Mouse (Mus musculus): Measurements from ENCODE around the gene Kcnc1. TPM values are rescaled to one million over a fixed set of nuclear protein-coding genes. Genes with fewer than 3 reads are reported as not detected.

Kcnc1 gene
- polyA plus RNA-seq, 1 experiment from 2014 or later, result 0.06 TPM

GRCm38 (mm10) chr7:46398612-46399011 is 2.3 kb downstream of the Kcnc1 start:
- WGBS (ENCODE audit: insufficient replicate concordance), result 19% methylated on average over 4 of the region's 4 CpGs
- H3K4me3 ChIP-seq (ENCODE audit: low read depth, low read length), result no peak overlapping the region
- H3K27ac ChIP-seq (ENCODE audit: low read length), result no peak overlapping the region
- no peak for ATAC-seq (ENCODE audit: low read depth)
- H3K4me1 ChIP-seq (ENCODE audit: control insufficient read depth, low read depth, low read length), result no peaks in the 10 kb centered on the region; the same call in 1 of the 2 replicates
- peaks cover 54% of the 10 kb centered on the region for H3K27me3 ChIP-seq (ENCODE audit: control insufficient read depth, insufficient read depth, low read depth, low read length)
- no peaks in the 10 kb centered on the region for H3K36me3 ChIP-seq (ENCODE audit: control insufficient read depth, insufficient read depth)
- H3K9ac ChIP-seq (ENCODE audit: low read depth, low read length), result no peak overlapping the region
- no peak overlapping the region for H3K4me2 ChIP-seq (ENCODE audit: low read depth, low read length)
- no peaks in the 10 kb centered on the region for H3K9me3 ChIP-seq (replicated peaks; ENCODE audit: control insufficient read depth, low read length)

- WGBS (ENCODE audit: insufficient replicate concordance), result 50% methylated on average over 1 of the region's 1 CpGs
- Histone ChIP-seq H3K27ac (ENCODE audit: low read length) (no peak overlapping the region), H3K27me3 (ENCODE audit: control insufficient read depth, insufficient read depth, low read depth, low read length) (peaks cover 47% of the 10 kb centered on the region), H3K9me3 (replicated peaks; ENCODE audit: control insufficient read depth, low read length) (no peaks in the 10 kb centered on the region), H3K36me3 (ENCODE audit: control insufficient read depth, insufficient read depth) (no peaks in the 10 kb centered on the region), H3K4me1 (ENCODE audit: control insufficient read depth, low read depth, low read length) (no peaks in the 10 kb centered on the region; the same call in 1 of the 2 replicates), H3K4me2 (ENCODE audit: low read depth, low read length) (no peak overlapping the region), H3K4me3 (ENCODE audit: low read depth, low read length) (no peak overlapping the region), H3K9ac (ENCODE audit: low read depth, low read length) (no peak overlapping the region)
- ATAC-seq (ENCODE audit: low read depth), result no peak
Observed at GRCm38 (mm10) chr7:46399676-46400075, 3.4 kb downstream of the Kcnc1 start.

GRCm38 (mm10) chr7:46400346-46400745 is 4.0 kb downstream of the Kcnc1 start:
- Histone ChIP-seq H3K4me3 (ENCODE audit: low read depth, low read length) (no peak overlapping the region), H3K36me3 (ENCODE audit: control insufficient read depth, insufficient read depth) (no peaks in the 10 kb centered on the region), H3K27me3 (ENCODE audit: control insufficient read depth, insufficient read depth, low read depth, low read length) (peaks cover 40% of the 10 kb centered on the region), H3K27ac (ENCODE audit: low read length) (no peak overlapping the region), H3K9me3 (replicated peaks; ENCODE audit: control insufficient read depth, low read length) (no peaks in the 10 kb centered on the region), H3K4me1 (ENCODE audit: control insufficient read depth, low read depth, low read length) (no peaks in the 10 kb centered on the region; the same call in 1 of the 2 replicates), H3K9ac (ENCODE audit: low read depth, low read length) (no peak overlapping the region), H3K4me2 (ENCODE audit: low read depth, low read length) (no peak overlapping the region)
- WGBS (ENCODE audit: insufficient replicate concordance), result 47% methylated on average over 8 of the region's 8 CpGs
- no peak for ATAC-seq (ENCODE audit: low read depth)

DNA sequence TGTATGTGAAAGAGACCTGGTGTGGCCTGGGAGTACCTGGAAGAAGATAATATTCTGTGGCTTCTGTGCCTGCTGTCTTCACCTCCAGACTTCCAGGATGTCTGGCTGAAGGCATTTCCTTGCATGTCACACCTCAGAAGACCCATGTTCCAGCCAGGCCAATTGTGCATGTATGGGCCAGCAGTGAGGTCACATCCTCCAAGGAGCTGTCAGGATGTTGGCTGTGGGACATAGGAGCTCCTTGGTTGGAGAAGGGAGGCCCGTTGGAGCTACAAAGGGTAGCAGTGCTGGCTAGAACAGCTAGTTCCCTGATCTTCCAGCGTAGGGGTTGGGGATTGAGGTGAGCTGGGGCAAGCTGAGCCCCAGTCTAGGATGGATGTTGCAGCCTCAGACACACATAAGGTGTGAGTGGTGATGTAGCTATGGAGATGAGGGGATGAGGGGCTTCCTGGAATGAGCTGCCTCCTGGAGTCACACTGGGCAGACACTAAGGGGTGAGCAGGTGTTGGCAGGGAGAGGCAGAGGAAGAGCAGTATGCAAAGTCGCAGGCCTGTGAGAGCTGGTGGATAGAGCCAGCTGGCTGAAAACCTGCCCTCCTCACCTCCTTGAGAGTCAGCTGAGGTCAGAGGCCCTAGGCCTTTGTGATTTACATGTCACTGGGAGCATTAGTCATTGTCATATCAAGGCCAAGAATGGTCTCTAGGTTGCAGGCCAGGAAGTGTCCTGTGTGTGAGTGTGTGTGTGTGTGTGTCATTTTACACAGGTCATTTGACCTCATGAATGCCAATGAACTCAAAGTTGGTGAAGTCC is 5.3 kb downstream of the Kcnc1 start:
- Histone ChIP-seq H3K4me3 (ENCODE audit: low read depth, low read length) (no peak overlapping the region), H3K4me1 (ENCODE audit: control insufficient read depth, low read depth, low read length) (no peaks in the 10 kb centered on the region), H3K27ac (ENCODE audit: low read length) (no peak overlapping the region), H3K4me2 (ENCODE audit: low read depth, low read length) (no peak overlapping the region), H3K36me3 (ENCODE audit: control insufficient read depth, insufficient read depth) (no peaks in the 10 kb centered on the region), H3K9ac (ENCODE audit: low read depth, low read length) (no peak overlapping the region), H3K27me3 (ENCODE audit: control insufficient read depth, insufficient read depth, low read depth, low read length) (peaks cover 28% of the 10 kb centered on the region), H3K9me3 (replicated peaks; ENCODE audit: control insufficient read depth, low read length) (no peaks in the 10 kb centered on the region)
- ATAC-seq (ENCODE audit: low read depth), result no peak
- 34% methylated on average over 3 of the region's 3 CpGs for WGBS (ENCODE audit: insufficient replicate concordance)

GRCm38 (mm10) chr7:46403616-46404485 is 7.6 kb downstream of the Kcnc1 start:
- H3K27me3 ChIP-seq (ENCODE audit: control insufficient read depth, insufficient read depth, low read depth, low read length), result peaks cover 5% of the 10 kb centered on the region
- ATAC-seq (ENCODE audit: low read depth), result no peak

DNA sequence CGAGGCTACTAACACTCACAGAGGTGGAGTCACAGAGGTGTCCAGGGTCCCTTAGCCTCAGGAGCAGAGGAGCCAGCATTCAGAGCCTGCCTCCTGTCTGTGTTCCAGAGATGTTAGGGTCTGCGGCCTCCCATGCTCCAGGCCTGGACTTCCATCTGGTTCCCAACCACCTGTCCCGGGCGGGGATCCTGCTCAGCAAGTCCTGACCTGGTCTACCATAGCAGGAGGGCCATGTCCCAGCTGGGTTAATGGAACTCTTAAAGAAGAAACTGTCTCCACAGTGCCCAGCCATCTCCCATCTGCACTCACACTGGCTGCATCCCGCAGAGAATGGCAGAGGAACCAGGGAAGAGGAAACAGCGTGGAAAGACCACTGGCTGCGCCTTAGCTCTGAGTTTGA is 8.5 kb downstream of the Kcnc1 start:
- H3K4me2 ChIP-seq (ENCODE audit: low read depth, low read length), result no peak overlapping the region
- no peak overlapping the region for H3K4me3 ChIP-seq (ENCODE audit: low read depth, low read length)
- no peak overlapping the region for H3K27ac ChIP-seq (ENCODE audit: low read length)
- no peaks in the 10 kb centered on the region for H3K9me3 ChIP-seq (replicated peaks; ENCODE audit: control insufficient read depth, low read length)
- no peaks in the 10 kb centered on the region; the same call in 1 of the 2 replicates for H3K27me3 ChIP-seq (ENCODE audit: control insufficient read depth, insufficient read depth, low read depth, low read length)
- ATAC-seq (ENCODE audit: low read depth), result no peak
- WGBS (ENCODE audit: insufficient replicate concordance), result 69% methylated on average over 7 of the region's 7 CpGs
- no peaks in the 10 kb centered on the region for H3K36me3 ChIP-seq (ENCODE audit: control insufficient read depth, insufficient read depth)
- H3K4me1 ChIP-seq (ENCODE audit: control insufficient read depth, low read depth, low read length), result no peaks in the 10 kb centered on the region
- no peak overlapping the region for H3K9ac ChIP-seq (ENCODE audit: low read depth, low read length)

More at GRCm38 (mm10) chr7:46403616-46404485, 7.6 kb downstream of the Kcnc1 start:
- Histone ChIP-seq H3K4me2 (ENCODE audit: low read depth, low read length) (no peak overlapping the region), H3K4me1 (ENCODE audit: control insufficient read depth, low read depth, low read length) (no peaks in the 10 kb centered on the region), H3K36me3 (ENCODE audit: control insufficient read depth, insufficient read depth) (no peaks in the 10 kb centered on the region), H3K9me3 (replicated peaks; ENCODE audit: control insufficient read depth, low read length) (no peaks in the 10 kb centered on the region), H3K27ac (ENCODE audit: low read length) (no peak overlapping the region), H3K4me3 (ENCODE audit: low read depth, low read length) (no peak overlapping the region), H3K9ac (ENCODE audit: low read depth, low read length) (no peak overlapping the region)
- 68% methylated on average over 15 of the region's 15 CpGs for WGBS (ENCODE audit: insufficient replicate concordance)

DNA sequence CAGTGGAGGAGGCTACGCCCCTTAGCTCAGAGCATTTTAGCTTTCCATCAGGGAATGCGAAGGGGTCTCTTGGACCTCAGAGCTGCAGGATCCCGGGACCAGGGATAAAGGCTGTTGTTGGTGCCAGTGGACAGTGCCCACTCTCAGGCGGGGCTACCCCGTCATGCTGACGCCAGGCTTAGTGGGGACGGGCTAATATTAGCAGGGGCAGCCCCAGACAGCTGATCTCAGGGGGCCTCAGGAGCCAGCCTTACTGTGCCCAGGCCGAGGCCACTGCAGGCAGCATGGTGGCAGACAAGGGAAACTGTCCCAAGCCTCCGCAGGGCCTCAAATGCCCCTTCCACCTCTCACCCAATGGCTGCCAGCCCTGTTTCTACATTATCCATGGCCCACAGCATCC is 12.3 kb downstream of the Kcnc1 start:
- Histone ChIP-seq H3K36me3 (ENCODE audit: control insufficient read depth, insufficient read depth) (no peaks in the 10 kb centered on the region), H3K4me1 (ENCODE audit: control insufficient read depth, low read depth, low read length) (no peaks in the 10 kb centered on the region), H3K9me3 (replicated peaks; ENCODE audit: control insufficient read depth, low read length) (no peaks in the 10 kb centered on the region), H3K27me3 (ENCODE audit: control insufficient read depth, insufficient read depth, low read depth, low read length) (no peaks in the 10 kb centered on the region), H3K27ac (ENCODE audit: low read length) (no peak overlapping the region), H3K4me2 (ENCODE audit: low read depth, low read length) (no peak overlapping the region), H3K9ac (ENCODE audit: low read depth, low read length) (no peak overlapping the region), H3K4me3 (ENCODE audit: low read depth, low read length) (no peak overlapping the region)
- ATAC-seq (ENCODE audit: low read depth), result no peak
- 62% methylated on average over 9 of the region's 9 CpGs for WGBS (ENCODE audit: insufficient replicate concordance)

- Histone ChIP-seq H3K9me3 (replicated peaks; ENCODE audit: control insufficient read depth, low read length) (no peaks in the 10 kb centered on the region), H3K27ac (ENCODE audit: low read length) (no peak overlapping the region), H3K4me3 (ENCODE audit: low read depth, low read length) (no peak overlapping the region), H3K27me3 (ENCODE audit: control insufficient read depth, insufficient read depth, low read depth, low read length) (no peaks in the 10 kb centered on the region), H3K4me2 (ENCODE audit: low read depth, low read length) (no peak overlapping the region), H3K9ac (ENCODE audit: low read depth, low read length) (no peak overlapping the region), H3K36me3 (ENCODE audit: control insufficient read depth, insufficient read depth) (no peaks in the 10 kb centered on the region), H3K4me1 (ENCODE audit: control insufficient read depth, low read depth, low read length) (no peaks in the 10 kb centered on the region)
- 23% methylated on average over 12 of the region's 12 CpGs for WGBS (ENCODE audit: insufficient replicate concordance)
- no peak for ATAC-seq (ENCODE audit: low read depth)
Observed at GRCm38 (mm10) chr7:46409204-46409789, 13.0 kb downstream of the Kcnc1 start.

Data from liver, embryonic 16.5 days (tissue).